Mouse (Mus musculus) c-Kit-negative CD71-positive TER-119-positive erythroid progenitor cells, embryonic 14.5 days (primary cell): Measurements from ENCODE around the gene Drg2.
"Not testable (repeated sequence)": the region's sequence is repeated elsewhere in the genome, so short reads cannot be mapped to it uniquely, and the experiment has no call there.

Experiments
- DNase-seq: peaks from one replicate; pipeline ENCODE4 v3.0.0-alpha.2; 2013; ENCODE audit warnings: low read depth, low spot score

The Drg2 gene

GRCm38 (mm10) chr11:60454080-60454744 lies at the start of gene Drg2:
Gene Drg2, plus strand, starts transcription at chr11:60454591.
- peak; percentile 42 for DNase-seq

- DNase-seq = no peak
Measured at GRCm38 (mm10) chr11:60406606-60407005, 47.8 kb upstream of the Drg2 start.

GRCm38 (mm10) chr11:60412173-60412572 lies 42.2 kb upstream of the Drg2 start:
- DNase-seq = peak; percentile 42

GRCm38 (mm10) chr11:60412921-60413320 lies 41.5 kb upstream of the Drg2 start:
- no peak for DNase-seq

GRCm38 (mm10) chr11:60416590-60416962 lies 37.8 kb upstream of the Drg2 start:
- DNase-seq = no peak

DNA sequence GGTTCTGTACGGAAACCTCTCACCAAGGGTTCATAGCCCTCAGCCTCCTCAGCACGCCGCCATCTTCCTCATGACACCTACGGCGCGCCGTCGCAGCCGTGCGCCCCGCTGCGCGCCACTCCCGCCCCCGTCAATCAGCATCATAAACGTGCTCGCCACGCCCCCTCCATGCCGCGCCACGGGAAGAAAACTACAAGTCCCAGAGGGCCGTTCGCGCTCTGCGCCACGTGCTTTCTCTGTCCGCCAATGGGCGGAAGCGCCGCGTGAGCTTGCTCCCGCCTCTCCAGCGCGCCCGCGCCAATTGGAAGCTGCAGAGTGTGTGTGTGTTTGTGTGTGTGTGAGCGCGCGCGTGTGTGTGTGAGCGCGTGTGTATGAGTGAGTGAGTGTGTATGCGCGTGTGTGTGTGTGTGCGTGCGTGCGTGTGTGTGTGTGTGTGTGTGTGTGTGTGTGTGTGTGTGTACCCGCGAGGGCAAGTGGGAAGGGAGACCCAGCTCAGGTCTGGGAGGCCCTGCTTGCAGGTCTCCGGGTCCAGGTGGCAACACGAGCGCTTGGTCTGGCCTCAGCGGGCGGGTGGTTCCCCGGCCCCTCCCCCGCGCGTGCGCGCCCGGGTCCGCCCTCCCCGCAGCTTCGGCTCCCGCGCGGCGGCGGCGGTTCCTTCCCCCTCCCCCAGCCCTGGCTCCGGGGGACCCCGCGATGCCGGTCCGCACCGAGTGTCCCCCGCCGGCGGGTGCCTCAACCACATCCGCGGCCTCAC lies 37.3 kb upstream of the Drg2 start, which contains the start of gene Gid4:
Gene Gid4, plus strand, starts transcription at position 183 of the 754 bp plus-strand sequence.
- peak; percentile 98 for DNase-seq

DNA sequence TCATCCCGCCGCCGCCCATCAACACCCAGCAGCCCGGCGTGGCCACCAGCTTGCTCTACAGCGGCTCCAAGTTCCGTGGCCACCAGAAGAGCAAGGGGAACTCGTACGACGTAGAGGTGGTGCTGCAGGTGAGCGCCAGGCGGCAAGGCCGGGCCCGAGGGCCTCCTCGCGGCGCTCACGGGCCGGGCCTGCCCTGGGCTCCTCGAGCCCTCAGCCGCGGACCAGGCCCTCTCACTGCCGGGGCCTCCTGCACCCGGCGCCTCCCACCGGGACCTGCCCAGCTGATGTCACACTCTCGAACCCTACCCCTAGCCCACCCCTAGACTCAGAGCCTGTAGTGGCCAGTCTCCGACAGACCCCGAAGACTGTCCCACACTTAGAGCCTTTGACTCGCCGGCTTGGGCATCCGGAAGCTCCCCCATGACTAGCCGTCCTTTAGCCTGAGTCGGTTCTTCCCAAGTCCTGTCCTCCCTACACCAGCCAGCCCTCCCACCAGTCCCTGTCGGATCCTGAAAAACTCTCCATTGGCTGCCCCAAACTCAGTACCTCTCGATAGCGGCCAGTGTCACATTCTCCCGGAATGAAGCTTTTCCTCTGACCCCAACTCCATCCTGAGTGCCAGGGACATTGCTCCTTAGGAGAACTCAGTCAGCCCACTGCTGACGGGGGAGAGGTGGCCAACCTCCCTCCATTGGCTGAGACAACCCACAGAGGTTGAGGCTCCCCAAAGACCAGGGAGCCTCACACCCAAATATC lies 36.5 kb upstream of the Drg2 start, which contains the start of gene Atpaf2:
Gene Atpaf2, minus strand, starts transcription at position 741 of the 756 bp plus-strand sequence.
- peak; percentile 26 for DNase-seq

DNA sequence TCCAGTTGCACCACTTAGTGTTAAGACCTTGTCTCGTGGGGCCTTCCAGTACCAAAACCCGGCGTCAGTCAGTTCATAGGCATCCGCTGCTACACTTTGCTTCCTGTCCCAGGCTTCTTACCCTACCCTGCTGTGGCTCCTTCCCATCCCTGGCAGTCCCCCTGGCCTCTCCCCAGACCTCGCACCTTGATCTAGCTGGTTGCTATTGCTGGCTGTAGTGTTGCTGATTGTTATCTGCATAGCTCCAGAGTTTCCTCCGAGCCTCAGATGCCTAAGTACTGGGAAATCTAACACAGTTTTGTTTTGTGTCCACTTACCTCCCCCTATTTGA lies 36.0 kb upstream of the Drg2 start:
- peak; percentile 31 for DNase-seq

DNA sequence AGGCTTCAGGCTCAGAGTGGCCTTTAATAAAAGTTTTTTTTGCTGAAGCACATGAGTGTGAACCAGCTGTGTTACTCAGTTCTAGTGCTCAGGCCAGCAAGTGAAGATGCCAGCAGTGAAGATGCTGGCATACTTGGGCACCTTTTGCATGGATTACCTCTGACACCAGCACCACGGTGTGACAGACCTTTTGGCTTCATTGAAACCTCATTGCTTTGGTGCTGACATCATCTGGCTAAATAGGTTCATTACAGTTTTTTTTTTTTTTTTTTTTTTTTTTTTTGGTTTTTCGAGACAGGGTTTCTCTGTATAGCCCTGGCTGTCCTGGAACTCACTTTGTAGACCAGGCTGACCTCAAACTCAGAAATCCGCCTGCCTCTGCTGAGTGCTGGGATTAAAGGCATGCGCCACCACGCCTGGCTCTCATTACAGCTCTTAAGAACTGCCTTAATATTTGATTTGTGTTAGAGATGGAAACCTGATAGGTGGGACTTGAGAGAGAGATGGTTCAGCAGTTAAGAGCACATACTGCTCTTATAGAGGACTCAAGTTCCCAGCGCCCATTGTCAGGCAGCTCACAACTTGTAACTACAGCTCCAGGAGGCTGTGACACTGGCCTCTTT lies 32.2 kb upstream of the Drg2 start:
- no peak for DNase-seq

DNA sequence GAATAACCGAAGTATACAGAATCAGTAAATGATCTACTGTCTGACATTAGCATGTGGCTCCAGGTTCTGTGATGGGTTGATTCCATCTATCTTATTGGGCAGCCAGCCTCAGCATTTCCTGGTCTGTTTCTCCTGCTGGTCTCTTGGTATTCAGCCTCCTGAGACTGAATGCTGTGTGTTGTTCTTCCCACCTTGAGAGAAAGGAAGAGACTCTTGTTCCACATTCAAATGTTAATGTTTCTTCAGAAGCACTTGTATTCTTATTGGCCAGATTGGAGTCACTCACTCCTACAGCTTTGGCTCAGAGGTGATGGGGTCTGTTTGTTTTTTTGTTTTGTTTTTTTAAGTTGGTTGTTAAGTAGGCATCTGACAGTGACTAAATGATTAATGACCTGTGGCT lies 31.4 kb upstream of the Drg2 start:
- DNase-seq = no peak

DNA sequence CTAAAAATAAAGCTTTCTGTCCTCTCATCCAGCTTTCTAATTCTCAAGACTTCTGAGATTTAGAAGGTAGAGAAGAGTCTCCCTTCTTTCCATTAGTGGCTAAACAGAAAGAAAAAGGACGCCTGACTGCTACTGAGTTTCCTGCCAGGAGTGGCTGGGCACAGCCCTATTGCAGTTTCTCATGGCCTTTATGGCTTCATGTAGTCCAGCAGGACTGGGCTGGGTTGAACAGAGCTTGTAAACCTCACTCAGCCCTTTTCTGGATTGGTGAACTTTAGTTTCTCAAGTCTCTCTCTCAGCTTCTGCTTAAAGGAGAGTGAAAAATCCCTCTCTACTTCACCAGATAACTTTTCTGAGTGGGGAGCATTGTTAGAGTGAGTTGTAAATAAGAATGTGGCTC lies 28.0 kb upstream of the Drg2 start:
- no peak for DNase-seq

GRCm38 (mm10) chr11:60427628-60428027 lies 26.8 kb upstream of the Drg2 start:
- DNase-seq = no peak

DNA sequence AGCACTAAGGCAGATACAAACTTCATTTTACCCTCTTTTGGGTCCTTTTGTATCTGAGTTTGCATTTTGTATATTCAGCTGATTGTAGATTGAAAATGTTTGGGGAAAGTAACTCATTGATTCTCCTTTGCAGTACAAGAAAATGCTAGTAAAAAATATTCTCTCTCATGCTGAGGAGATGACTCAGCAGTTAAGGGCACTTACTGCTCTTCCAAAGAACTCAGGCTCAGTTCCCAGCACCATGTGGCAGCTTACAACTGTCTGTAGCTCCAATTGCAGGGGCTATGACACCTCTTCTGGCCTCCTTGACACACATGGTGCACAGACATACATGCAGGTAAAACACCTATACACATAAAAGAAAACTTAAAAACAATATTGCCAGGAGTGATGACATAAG lies 20.9 kb upstream of the Drg2 start:
- no peak for DNase-seq

DNA sequence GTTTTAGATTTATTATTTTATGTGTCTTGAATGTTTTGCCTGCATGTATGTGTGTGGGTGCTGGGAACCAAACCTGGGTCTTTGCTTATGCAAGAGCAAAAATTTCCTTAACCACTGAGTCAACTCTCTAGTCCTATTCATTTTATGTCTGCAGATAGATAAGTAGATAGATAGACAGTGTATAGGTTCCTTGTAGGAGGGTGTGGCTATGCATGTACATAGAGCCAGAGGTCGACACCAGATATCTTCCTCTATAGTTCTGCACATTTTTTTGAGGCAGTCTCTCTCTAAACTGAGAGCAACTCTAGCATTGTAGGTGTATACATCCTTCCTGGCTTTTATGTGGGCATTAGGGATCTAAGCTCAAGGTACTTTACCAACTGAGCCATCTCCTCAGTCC lies 19.3 kb upstream of the Drg2 start:
- DNase-seq = no peak

DNA sequence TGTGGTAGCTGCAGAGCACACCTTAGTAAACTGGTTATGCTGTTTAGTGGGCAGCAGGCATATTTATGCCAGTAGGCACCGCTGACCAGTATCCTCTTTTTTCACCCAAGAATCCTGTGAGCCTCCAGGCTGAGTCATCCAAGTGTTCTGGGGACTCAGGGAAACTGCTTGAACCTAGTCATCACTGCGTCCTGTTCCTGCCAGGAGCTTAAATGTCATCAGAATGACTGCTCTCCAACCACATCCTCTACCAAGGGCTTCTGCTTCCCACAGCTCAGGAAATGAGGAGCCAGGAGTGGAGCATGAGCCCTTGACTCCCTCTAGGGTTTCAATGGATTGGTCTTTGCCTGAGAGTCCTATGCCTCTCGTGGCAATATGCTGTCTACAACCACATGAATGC lies 17.8 kb upstream of the Drg2 start:
- DNase-seq = no peak

GRCm38 (mm10) chr11:60439621-60440020 lies 14.8 kb upstream of the Drg2 start:
- DNase-seq = not testable (repeated sequence)

- no peak for DNase-seq
Measured at GRCm38 (mm10) chr11:60440176-60440575, 14.2 kb upstream of the Drg2 start.

DNA sequence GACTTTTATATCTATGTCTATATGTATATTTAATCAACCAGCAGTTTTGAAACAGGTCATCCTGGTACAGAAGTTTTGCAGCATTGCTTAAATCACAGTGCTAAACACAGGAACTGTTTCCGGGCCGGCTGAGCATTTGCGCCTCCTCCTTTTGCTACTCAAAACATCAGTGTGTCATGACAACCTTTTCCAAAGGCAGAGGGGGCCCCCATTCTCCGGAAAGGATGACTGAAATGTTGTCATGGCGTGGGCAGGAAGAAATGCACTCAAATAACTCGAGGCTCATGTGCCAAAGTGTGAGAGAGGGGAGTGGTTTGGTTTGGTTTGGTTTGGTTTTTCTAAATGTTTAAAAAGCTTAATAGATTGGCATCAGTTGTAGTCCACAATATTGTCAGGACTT lies 11.5 kb upstream of the Drg2 start:
- no peak for DNase-seq

GRCm38 (mm10) chr11:60444007-60444406 lies 10.4 kb upstream of the Drg2 start:
- DNase-seq = no peak

DNA sequence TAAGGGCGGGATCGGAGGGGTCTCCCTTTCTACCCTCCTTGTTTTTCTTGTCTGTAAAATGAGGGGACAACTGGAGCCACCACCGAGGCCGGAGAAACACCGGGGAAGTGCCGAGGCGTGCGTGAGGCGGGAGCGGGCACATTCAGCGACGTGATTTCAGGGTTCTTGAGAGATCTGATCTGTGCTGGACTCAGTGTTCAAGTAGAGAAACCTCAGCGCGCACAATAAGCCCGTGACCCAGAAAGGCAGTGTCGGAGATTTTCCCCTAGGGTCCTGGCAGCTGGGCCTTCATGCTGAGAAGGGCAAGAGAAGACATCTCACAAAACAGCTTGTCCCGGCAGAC lies 325 bp downstream of the Drg2 start:
- no peak for DNase-seq

- DNase-seq = no peak
Measured at GRCm38 (mm10) chr11:60457973-60458372, 3.6 kb downstream of the Drg2 start.

DNA sequence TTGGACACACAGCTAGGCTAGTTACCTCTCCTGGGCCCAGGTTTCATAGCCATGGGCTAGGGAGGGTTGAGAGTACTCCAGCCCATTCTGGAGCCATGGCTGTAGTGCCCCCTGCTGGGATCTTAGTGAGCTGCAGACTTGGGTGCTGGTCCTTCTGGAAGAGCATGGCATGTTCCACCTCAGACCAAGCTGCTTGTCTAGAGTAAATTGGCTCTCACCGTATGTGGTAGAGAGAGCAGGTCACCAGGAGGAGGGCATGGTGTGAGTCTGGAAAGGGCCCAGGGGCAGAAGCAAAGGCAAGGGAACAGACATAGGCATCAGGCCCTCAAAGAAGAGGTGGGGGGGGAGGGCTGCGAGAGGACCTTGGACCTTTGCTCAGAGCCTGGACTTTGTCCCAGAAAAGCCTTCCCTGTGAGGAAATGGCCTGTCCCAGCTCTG lies 11.6 kb downstream of the Drg2 start:
- DNase-seq = no peak
